Mouse (Mus musculus): ENCODE measurements around the gene Noc2l. TPM values are rescaled to one million over a fixed set of nuclear protein-coding genes. Genes with fewer than 3 reads are reported as not detected.

Gene Noc2l
- 154 and 158 TPM in 2 replicates for polyA plus RNA-seq (2012; rRNA removed)

GRCm38 (mm10) chr4:156235808-156236533 is at the start of gene Noc2l:
Gene Noc2l, plus strand, starts transcription at chr4:156236010.
- peak; percentile 92 for DNase-seq
- TF ChIP-seq CTCF (IDR thresholded peaks at IDR 0.05; ENCODE audit: borderline replicate concordance, control insufficient read depth, extremely low read depth, insufficient read depth, low read length, poor library complexity): no peak
- peak; percentile 67 for TF ChIP-seq POLR2A (IDR thresholded peaks at IDR 0.05; ENCODE audit: control insufficient read depth, extremely low read depth, insufficient read depth, low read length, poor library complexity)
- Histone ChIP-seq H3K36me3 (ENCODE audit: control insufficient read depth, insufficient read depth, low read length) (peaks cover 19% of the 10 kb centered on the region), H3K27ac (ENCODE audit: control insufficient read depth, insufficient read depth, low read length) (no peak within 1 kb of the TSS; the same call in 1 of the 2 replicates), H3K4me3 (ENCODE audit: control insufficient read depth, insufficient read depth, low read length) (peak within 1 kb of the TSS; percentile 85), H3K4me1 (replicated peaks; ENCODE audit: control insufficient read depth, insufficient read depth, low read length) (peaks cover 18% of the 10 kb centered on the region), H3K27me3 (ENCODE audit: control insufficient read depth, insufficient read depth, low read length) (no peaks in the 10 kb centered on the region)
- under 1% methylated on average over 85 of the region's 90 CpGs for WGBS

- no peaks in the 10 kb centered on the region; the same call in 1 of the 2 replicates for H3K27me3 ChIP-seq (ENCODE audit: control insufficient read depth, insufficient read depth, low read length)
- no peak for DNase-seq
- TF ChIP-seq POLR2A (IDR thresholded peaks at IDR 0.05; ENCODE audit: control insufficient read depth, extremely low read depth, insufficient read depth, low read length, poor library complexity) (no peak), CTCF (IDR thresholded peaks at IDR 0.05; ENCODE audit: borderline replicate concordance, control insufficient read depth, extremely low read depth, insufficient read depth, low read length, poor library complexity) (no peak)
- 92% methylated on average over 5 of the region's 5 CpGs for WGBS
- no peak overlapping the region for H3K4me3 ChIP-seq (ENCODE audit: control insufficient read depth, insufficient read depth, low read length)
- H3K36me3 ChIP-seq (ENCODE audit: control insufficient read depth, insufficient read depth, low read length): no peaks in the 10 kb centered on the region
- no peak overlapping the region for H3K27ac ChIP-seq (ENCODE audit: control insufficient read depth, insufficient read depth, low read length)
- no peaks in the 10 kb centered on the region for H3K4me1 ChIP-seq (replicated peaks; ENCODE audit: control insufficient read depth, insufficient read depth, low read length)
Observed at GRCm38 (mm10) chr4:156188162-156188810, 47.5 kb upstream of the Noc2l start.

GRCm38 (mm10) chr4:156188811-156189323 is 46.9 kb upstream of the Noc2l start:
- Histone ChIP-seq H3K4me1 (replicated peaks; ENCODE audit: control insufficient read depth, insufficient read depth, low read length) (no peaks in the 10 kb centered on the region), H3K27ac (ENCODE audit: control insufficient read depth, insufficient read depth, low read length) (no peak overlapping the region)

GRCm38 (mm10) chr4:156192421-156193199 is 43.2 kb upstream of the Noc2l start:
- peaks cover 9% of the 10 kb centered on the region for H3K4me1 ChIP-seq (replicated peaks; ENCODE audit: control insufficient read depth, insufficient read depth, low read length)
- DNase-seq: no peak
- H3K4me3 ChIP-seq (ENCODE audit: control insufficient read depth, insufficient read depth, low read length): no peak overlapping the region
- no peaks in the 10 kb centered on the region for H3K36me3 ChIP-seq (ENCODE audit: control insufficient read depth, insufficient read depth, low read length)
- TF ChIP-seq CTCF (IDR thresholded peaks at IDR 0.05; ENCODE audit: borderline replicate concordance, control insufficient read depth, extremely low read depth, insufficient read depth, low read length, poor library complexity) (no peak), POLR2A (IDR thresholded peaks at IDR 0.05; ENCODE audit: control insufficient read depth, extremely low read depth, insufficient read depth, low read length, poor library complexity) (no peak)
- WGBS: 91% methylated on average over 8 of the region's 8 CpGs
- H3K27me3 ChIP-seq (ENCODE audit: control insufficient read depth, insufficient read depth, low read length): peaks cover 4% of the 10 kb centered on the region
- no peak overlapping the region for H3K27ac ChIP-seq (ENCODE audit: control insufficient read depth, insufficient read depth, low read length)

More at GRCm38 (mm10) chr4:156188811-156189323, 46.9 kb upstream of the Noc2l start:
- no peaks in the 10 kb centered on the region; the same call in 1 of the 2 replicates for H3K27me3 ChIP-seq (ENCODE audit: control insufficient read depth, insufficient read depth, low read length)
- TF ChIP-seq POLR2A (IDR thresholded peaks at IDR 0.05; ENCODE audit: control insufficient read depth, extremely low read depth, insufficient read depth, low read length, poor library complexity) (no peak), CTCF (IDR thresholded peaks at IDR 0.05; ENCODE audit: borderline replicate concordance, control insufficient read depth, extremely low read depth, insufficient read depth, low read length, poor library complexity) (no peak)
- no peaks in the 10 kb centered on the region for H3K36me3 ChIP-seq (ENCODE audit: control insufficient read depth, insufficient read depth, low read length)
- DNase-seq: no peak
- H3K4me3 ChIP-seq (ENCODE audit: control insufficient read depth, insufficient read depth, low read length): no peak overlapping the region
- 93% methylated on average over 6 of the region's 6 CpGs for WGBS

GRCm38 (mm10) chr4:156193200-156193590 is 42.6 kb upstream of the Noc2l start:
- no peak for DNase-seq
- H3K4me1 ChIP-seq (replicated peaks; ENCODE audit: control insufficient read depth, insufficient read depth, low read length): peaks cover 12% of the 10 kb centered on the region
- no peak overlapping the region for H3K27ac ChIP-seq (ENCODE audit: control insufficient read depth, insufficient read depth, low read length)
- H3K36me3 ChIP-seq (ENCODE audit: control insufficient read depth, insufficient read depth, low read length): no peaks in the 10 kb centered on the region
- WGBS: 85% methylated on average over 2 of the region's 2 CpGs
- no peak for TF ChIP-seq CTCF (IDR thresholded peaks at IDR 0.05; ENCODE audit: borderline replicate concordance, control insufficient read depth, extremely low read depth, insufficient read depth, low read length, poor library complexity)
- TF ChIP-seq POLR2A (IDR thresholded peaks at IDR 0.05; ENCODE audit: control insufficient read depth, extremely low read depth, insufficient read depth, low read length, poor library complexity): no peak
- H3K27me3 ChIP-seq (ENCODE audit: control insufficient read depth, insufficient read depth, low read length): peaks cover 4% of the 10 kb centered on the region
- H3K4me3 ChIP-seq (ENCODE audit: control insufficient read depth, insufficient read depth, low read length): no peak overlapping the region

- Histone ChIP-seq H3K4me1 (replicated peaks; ENCODE audit: control insufficient read depth, insufficient read depth, low read length) (peaks cover 12% of the 10 kb centered on the region), H3K27me3 (ENCODE audit: control insufficient read depth, insufficient read depth, low read length) (peaks cover 4% of the 10 kb centered on the region), H3K36me3 (ENCODE audit: control insufficient read depth, insufficient read depth, low read length) (no peaks in the 10 kb centered on the region), H3K27ac (ENCODE audit: control insufficient read depth, insufficient read depth, low read length) (no peak overlapping the region), H3K4me3 (ENCODE audit: control insufficient read depth, insufficient read depth, low read length) (no peak overlapping the region)
- 92% methylated on average over 5 of the region's 5 CpGs for WGBS
- TF ChIP-seq CTCF (IDR thresholded peaks at IDR 0.05; ENCODE audit: borderline replicate concordance, control insufficient read depth, extremely low read depth, insufficient read depth, low read length, poor library complexity) (no peak), POLR2A (IDR thresholded peaks at IDR 0.05; ENCODE audit: control insufficient read depth, extremely low read depth, insufficient read depth, low read length, poor library complexity) (no peak)
- DNase-seq: no peak
Observed at GRCm38 (mm10) chr4:156193906-156194305, 41.9 kb upstream of the Noc2l start.
